9 mouse cellular contexts compared by ENCODE assay signal in genomic region chr2:122667856-122668255, GRCm38 (mm10). TPM values are rescaled to one million over a fixed set of nuclear protein-coding genes. Genes with fewer than 3 reads are reported as not detected.
A peak's percentile ranks its signal among the peaks of the same experiment; 100 is the strongest.
DNase-seq lines count a peak whose midpoint lies in the region; ATAC-seq and TF ChIP-seq lines count a peak whose summit lies in the region.
"Had no signal": no experiment of that assay in that cellular context is flagged by ENCODE, and none has a peak within 500 bp of the region (broad histone marks: within the 10 kb centered on the region; RNA-seq: fewer than 3 reads in every experiment).

No protein-coding gene starts in this region.

- peak; percentile 66 for TF ChIP-seq CTCF in heart, postnatal 0 days (IDR thresholded peaks at IDR 0.05; ENCODE audit: low read depth)

- no peaks in the 10 kb centered on the region for H3K4me1 ChIP-seq in heart, postnatal 0 days (ENCODE audit: control insufficient read depth, insufficient read depth)
- H3K4me1 ChIP-seq in heart, embryonic 12.5 days (replicated peaks), result no peaks in the 10 kb centered on the region
- H3K4me1 ChIP-seq: neural tube, embryonic 12.5 days had no signal

- DNase-seq in heart, postnatal 0 days (ENCODE audit: low spot score), result peak; percentile 65
- DNase-seq in urinary bladder, postnatal 14 days (ENCODE audit: low spot score), result peak; percentile 32
- no peak for DNase-seq in urinary bladder, postnatal 4 days (ENCODE audit: low spot score in 2 of 2)
- peak; percentile 47 to 56 for DNase-seq in cerebellum, postnatal 14 days
- peak; percentile 58 to 60 for DNase-seq in kidney, postnatal 4 days
- DNase-seq in right cerebral cortex, postnatal 10 days (ENCODE audit: low spot score in 2 of 2), result peak; percentile 35 to 60

- 30% methylated on average over 5 of the region's 5 CpGs for WGBS in heart, postnatal 0 days
- 36% methylated on average over 5 of the region's 5 CpGs for WGBS in heart, embryonic 12.5 days

- H3K36me3 ChIP-seq in heart, postnatal 0 days (replicated peaks; ENCODE audit: control insufficient read depth, insufficient read depth, low read length), result no peaks in the 10 kb centered on the region
- H3K36me3 ChIP-seq in heart, embryonic 12.5 days, result no peaks in the 10 kb centered on the region
- H3K36me3 ChIP-seq: neural tube, embryonic 12.5 days had no signal

- no peak overlapping the region for H3K9ac ChIP-seq in heart, postnatal 0 days (replicated peaks; ENCODE audit: low read depth, low read length)
- no peak overlapping the region for H3K9ac ChIP-seq in heart, embryonic 12.5 days
- H3K9ac ChIP-seq: neural tube, embryonic 12.5 days had no signal

- no peak for ATAC-seq in heart, postnatal 0 days (ENCODE audit: insufficient read depth, low read depth)
- ATAC-seq in heart, embryonic 12.5 days (ENCODE audit: insufficient number of reproducible peaks, low FRiP score), result no peak
- no peak for ATAC-seq in activated CD4-positive, CD25-positive, alpha-beta regulatory T cell, adult 4 months

- TF ChIP-seq EP300 in heart, postnatal 0 days (IDR thresholded peaks at IDR 0.05; ENCODE audit: low read depth), result no peak

- no peaks in the 10 kb centered on the region for H3K27me3 ChIP-seq in heart, postnatal 0 days (ENCODE audit: control insufficient read depth, insufficient read depth, low read length)
- H3K27me3 ChIP-seq in heart, embryonic 12.5 days (replicated peaks), result peaks cover 6% of the 10 kb centered on the region; the same call in 1 of the 2 replicates
- H3K27me3 ChIP-seq: neural tube, embryonic 12.5 days had no signal

- no peak overlapping the region for H3K4me3 ChIP-seq in heart, postnatal 0 days (ENCODE audit: low read depth, low read length)
- H3K4me3 ChIP-seq in heart, embryonic 12.5 days, result no peak overlapping the region
- H3K4me3 ChIP-seq: neural tube, embryonic 12.5 days had no signal

- H3K9me3 ChIP-seq in heart, postnatal 0 days (replicated peaks; ENCODE audit: control insufficient read depth, low read length), result no peaks in the 10 kb centered on the region
- no peaks in the 10 kb centered on the region for H3K9me3 ChIP-seq in heart, embryonic 12.5 days (replicated peaks)
- H3K9me3 ChIP-seq: neural tube, embryonic 12.5 days had no signal

- H3K4me2 ChIP-seq in heart, postnatal 0 days (ENCODE audit: low read depth, low read length), result no peak overlapping the region
- no peak overlapping the region for H3K4me2 ChIP-seq in heart, embryonic 12.5 days
- H3K4me2 ChIP-seq: neural tube, embryonic 12.5 days had no signal

- H3K27ac ChIP-seq in heart, postnatal 0 days (ENCODE audit: low read depth), result no peak overlapping the region
- no peak overlapping the region for H3K27ac ChIP-seq in heart, embryonic 12.5 days (ENCODE audit: poor library complexity, severe bottlenecking)
- H3K27ac ChIP-seq: neural tube, embryonic 12.5 days had no signal

RNA-seq across cellular contexts. Expression of gene AA467197, which starts 31.1 kb away (rescaled TPM):
- total RNA-seq in heart, postnatal 0 days (2014; rRNA removed; ENCODE audit: low replicate concordance), result 2.5 TPM in 1 of 2 replicates, not detected in the other
- 0.16 TPM in 1 of 2 replicates, not detected in the other for polyA plus RNA-seq in heart, postnatal 0 days (2015; fragmentation: Nextera tagmentation; extraction: Ambion mirVana)
- polyA plus RNA-seq in heart, embryonic 12.5 days (2016; fragmentation: Nextera tagmentation; extraction: Ambion mirVana), result not detected in 2 replicates
- polyA plus RNA-seq in activated CD4-positive, CD25-positive, alpha-beta regulatory T cell, adult 4 months (2017; shearing (Covaris generic)), result under 1 TPM in 1 of 2 experiments, not detected in 1; 0.73 TPM

RNA-seq across cellular contexts. Expression of gene Slc30a4, which starts 34.6 kb away (rescaled TPM):
- 20.2 and 31.0 TPM in 2 replicates for total RNA-seq in heart, postnatal 0 days (2014; rRNA removed; ENCODE audit: low replicate concordance)
- 3.0 and 3.8 TPM in 2 replicates for polyA plus RNA-seq in heart, postnatal 0 days (2015; fragmentation: Nextera tagmentation; extraction: Ambion mirVana)
- polyA plus RNA-seq in heart, embryonic 12.5 days (2016; fragmentation: Nextera tagmentation; extraction: Ambion mirVana), result 9.8 and 10.0 TPM in 2 replicates
- under 1 TPM; 0.51 to 0.79 TPM for polyA plus RNA-seq in activated CD4-positive, CD25-positive, alpha-beta regulatory T cell, adult 4 months (2017; shearing (Covaris generic))

RNA-seq across cellular contexts. Expression of gene Gatm, which starts 56.8 kb away (rescaled TPM):
- 3.7 and 3.8 TPM in 2 replicates for total RNA-seq in heart, postnatal 0 days (2014; rRNA removed; ENCODE audit: low replicate concordance)
- polyA plus RNA-seq in heart, postnatal 0 days (2015; fragmentation: Nextera tagmentation; extraction: Ambion mirVana), result 6.0 and 6.8 TPM in 2 replicates
- polyA plus RNA-seq in heart, embryonic 12.5 days (2016; fragmentation: Nextera tagmentation; extraction: Ambion mirVana), result 29.9 and 34.8 TPM in 2 replicates
- polyA plus RNA-seq in activated CD4-positive, CD25-positive, alpha-beta regulatory T cell, adult 4 months (2017; shearing (Covaris generic)), result under 1 TPM; 0.28 to 0.57 TPM

Comparison
In these comparisons a context has a peak if more than half of its experiments do, and no peak if none do; other contexts are left out.
1. DNase-seq: peak in heart, postnatal 0 days (single experiment), urinary bladder, postnatal 14 days (single experiment), cerebellum, postnatal 14 days (2 of 2), kidney, postnatal 4 days (2 of 2) and right cerebral cortex, postnatal 10 days (2 of 2); none in urinary bladder, postnatal 4 days (0 of 2).